Comparison of ENCODE assay signal across 9 mouse cellular contexts in the genomic region with DNA sequence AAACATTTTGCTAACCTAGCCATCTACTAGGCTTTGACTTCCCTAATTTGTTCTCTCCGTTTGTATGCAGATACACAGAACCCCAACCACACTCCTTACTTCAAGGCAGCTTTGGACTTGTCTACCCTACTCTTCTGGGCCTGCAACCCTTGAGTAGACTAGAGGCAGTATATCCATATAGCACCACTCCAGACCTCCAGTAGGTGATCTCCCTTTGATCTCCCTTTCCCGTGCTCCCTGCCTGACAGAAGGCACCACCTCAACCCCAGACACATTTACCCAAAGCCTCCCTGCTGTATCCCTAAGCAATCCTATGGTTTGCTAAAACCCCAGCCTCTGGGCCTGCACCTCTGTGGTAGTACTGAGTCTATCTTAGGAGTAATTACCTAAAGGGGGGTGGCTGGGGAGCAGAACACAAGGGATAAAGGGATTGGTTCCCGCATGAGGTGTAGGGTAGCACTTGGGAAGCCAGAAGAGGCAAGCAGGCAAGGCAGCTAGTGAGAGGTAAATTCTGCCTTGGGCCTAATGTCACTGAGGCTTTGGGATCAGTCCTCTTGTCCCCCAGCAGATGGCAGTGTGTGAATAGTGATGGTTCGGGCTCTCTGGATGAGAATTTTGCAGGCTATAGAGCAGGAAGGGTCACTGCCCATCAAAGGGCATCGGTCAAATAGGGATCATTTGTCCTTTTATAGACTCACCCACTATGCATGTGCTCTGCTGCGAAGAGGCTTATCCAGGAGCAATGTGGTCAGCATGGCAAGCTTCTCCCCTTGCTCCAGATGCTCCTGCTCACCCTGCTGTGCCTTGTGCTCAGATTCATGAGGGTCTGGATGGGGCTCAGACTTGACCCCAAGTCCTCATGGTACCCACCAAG. TPM values are rescaled to one million over a fixed set of nuclear protein-coding genes. Genes with fewer than 3 reads are reported as not detected.
DNase-seq lines count a peak whose midpoint lies in the region; ATAC-seq lines count a peak whose summit lies in the region.
"Had no signal": no experiment of that assay in that cellular context is flagged by ENCODE, and none has a peak within 500 bp of the region (broad histone marks: within the 10 kb centered on the region; RNA-seq: fewer than 3 reads in every experiment).

No protein-coding gene starts in this region.

- ATAC-seq in hindbrain, embryonic 12.5 days (ENCODE audit: low FRiP score) = peak; percentile 60; the same call in 1 of the 2 replicates
- peak; percentile 64 for ATAC-seq in liver, embryonic 11.5 days (replicated peaks; ENCODE audit: low FRiP score)

- H3K27me3 ChIP-seq in embryonic facial prominence, embryonic 10.5 days (replicated peaks; ENCODE audit: low read depth, poor library complexity, severe bottlenecking) = no peaks in the 10 kb centered on the region; the same call in 1 of the 2 replicates
- H3K27me3 ChIP-seq in hindbrain, embryonic 12.5 days = no peaks in the 10 kb centered on the region
- H3K27me3 ChIP-seq in liver, embryonic 11.5 days (replicated peaks; ENCODE audit: control insufficient read depth, insufficient read depth, low read length) = no peaks in the 10 kb centered on the region
- H3K27me3 ChIP-seq: embryonic facial prominence, embryonic 15.5 days had no signal

- H3K4me3 ChIP-seq in embryonic facial prominence, embryonic 10.5 days = no peak overlapping the region
- no peak overlapping the region for H3K4me3 ChIP-seq in hindbrain, embryonic 12.5 days
- no peak overlapping the region for H3K4me3 ChIP-seq in liver, embryonic 11.5 days (ENCODE audit: low read depth, low read length)
- H3K4me3 ChIP-seq: embryonic facial prominence, embryonic 15.5 days had no signal

- no peak overlapping the region for H3K27ac ChIP-seq in embryonic facial prominence, embryonic 10.5 days (replicated peaks)
- H3K27ac ChIP-seq in hindbrain, embryonic 12.5 days = no peak overlapping the region
- H3K27ac ChIP-seq in liver, embryonic 11.5 days (ENCODE audit: low read depth, low read length) = no peak overlapping the region
- H3K27ac ChIP-seq: embryonic facial prominence, embryonic 15.5 days had no signal

- H3K4me2 ChIP-seq in hindbrain, embryonic 12.5 days (replicated peaks) = no peak overlapping the region
- H3K4me2 ChIP-seq in liver, embryonic 11.5 days = no peak overlapping the region
- H3K4me2 ChIP-seq: embryonic facial prominence, embryonic 15.5 days had no signal

- H3K9me3 ChIP-seq in embryonic facial prominence, embryonic 10.5 days = no peaks in the 10 kb centered on the region
- no peaks in the 10 kb centered on the region for H3K9me3 ChIP-seq in hindbrain, embryonic 12.5 days (replicated peaks)
- no peaks in the 10 kb centered on the region for H3K9me3 ChIP-seq in liver, embryonic 11.5 days (ENCODE audit: control insufficient read depth, low read length)
- H3K9me3 ChIP-seq: embryonic facial prominence, embryonic 15.5 days had no signal

- H3K9ac ChIP-seq in hindbrain, embryonic 12.5 days = no peak overlapping the region
- H3K9ac ChIP-seq in liver, embryonic 11.5 days (ENCODE audit: low read depth, low read length) = no peak overlapping the region
- H3K9ac ChIP-seq: embryonic facial prominence, embryonic 15.5 days had no signal

- WGBS in embryonic facial prominence, embryonic 10.5 days = 39% methylated on average over 6 of the region's 6 CpGs
- WGBS in hindbrain, embryonic 12.5 days = 24% methylated on average over 6 of the region's 6 CpGs
- 27% methylated on average over 6 of the region's 6 CpGs for WGBS in liver, embryonic 11.5 days

- intact Hi-C loops in gastrocnemius, postnatal 36 days (cut with DNase I) = no loop called here

- DNase-seq in right cerebral cortex, adult 18-20 months = peak; percentile 61
- DNase-seq in right cerebral cortex, postnatal 36 days (ENCODE audit: low spot score in 2 of 2) = no peak
- peak; percentile 58 for DNase-seq in adrenal gland, postnatal 10 days
- peak; percentile 51 for DNase-seq in embryonic facial prominence, embryonic 10.5 days (ENCODE audit: low spot score)
- DNase-seq in liver, embryonic 11.5 days (ENCODE audit: low spot score) = no peak
- peak; percentile 80 for DNase-seq in retina, postnatal 1 day
- no peak for DNase-seq in gastrocnemius, postnatal 36 days

- H3K36me3 ChIP-seq in embryonic facial prominence, embryonic 10.5 days (replicated peaks) = no peaks in the 10 kb centered on the region
- H3K36me3 ChIP-seq in hindbrain, embryonic 12.5 days = no peaks in the 10 kb centered on the region
- H3K36me3 ChIP-seq in liver, embryonic 11.5 days (ENCODE audit: control insufficient read depth, insufficient read depth, low read length) = no peaks in the 10 kb centered on the region
- H3K36me3 ChIP-seq: embryonic facial prominence, embryonic 15.5 days had no signal

- no peaks in the 10 kb centered on the region for H3K4me1 ChIP-seq in embryonic facial prominence, embryonic 10.5 days
- H3K4me1 ChIP-seq in hindbrain, embryonic 12.5 days = no peaks in the 10 kb centered on the region
- H3K4me1 ChIP-seq in liver, embryonic 11.5 days (replicated peaks; ENCODE audit: control insufficient read depth, insufficient read depth, low read length) = no peaks in the 10 kb centered on the region
- H3K4me1 ChIP-seq: embryonic facial prominence, embryonic 15.5 days had no signal

RNA-seq across cellular contexts. Expression of gene Ric3, which starts 15.3 kb away (rescaled TPM):
- total RNA-seq in adrenal gland, postnatal 10 days (2021) = 10 to 100 TPM; 15.2 to 15.4 TPM
- 8.9 and 9.0 TPM in 2 replicates for polyA plus RNA-seq in embryonic facial prominence, embryonic 10.5 days (2016; fragmentation: Nextera tagmentation; extraction: Ambion mirVana)
- polyA plus RNA-seq in hindbrain, embryonic 12.5 days (2016; fragmentation: Nextera tagmentation; extraction: Ambion mirVana) = 21.9 and 23.5 TPM in 2 replicates
- 1.3 and 2.2 TPM in 2 replicates for polyA plus RNA-seq in liver, embryonic 11.5 days (2014; fragmentation: Nextera tagmentation; extraction: Ambion mirVana)
- 1 to 10 TPM; 1.3 to 1.5 TPM for total RNA-seq in gastrocnemius, postnatal 36 days (2021)

Comparison
In these comparisons a context has a peak if more than half of its experiments do, and no peak if none do; other contexts are left out.
1. DNase-seq: peak in right cerebral cortex, adult 18-20 months (single experiment), adrenal gland, postnatal 10 days (single experiment), embryonic facial prominence, embryonic 10.5 days (single experiment) and retina, postnatal 1 day (single experiment); none in right cerebral cortex, postnatal 36 days (0 of 2), liver, embryonic 11.5 days (single experiment) and gastrocnemius, postnatal 36 days (0 of 2).